Mouse (Mus musculus): Measurements from ENCODE around the gene Bcl2l14. TPM values are rescaled to one million over a fixed set of nuclear protein-coding genes. Genes with fewer than 3 reads are reported as not detected.

Bcl2l14 gene
- polyA plus RNA-seq, 1 experiment from 2014 or later, result not detected

DNA sequence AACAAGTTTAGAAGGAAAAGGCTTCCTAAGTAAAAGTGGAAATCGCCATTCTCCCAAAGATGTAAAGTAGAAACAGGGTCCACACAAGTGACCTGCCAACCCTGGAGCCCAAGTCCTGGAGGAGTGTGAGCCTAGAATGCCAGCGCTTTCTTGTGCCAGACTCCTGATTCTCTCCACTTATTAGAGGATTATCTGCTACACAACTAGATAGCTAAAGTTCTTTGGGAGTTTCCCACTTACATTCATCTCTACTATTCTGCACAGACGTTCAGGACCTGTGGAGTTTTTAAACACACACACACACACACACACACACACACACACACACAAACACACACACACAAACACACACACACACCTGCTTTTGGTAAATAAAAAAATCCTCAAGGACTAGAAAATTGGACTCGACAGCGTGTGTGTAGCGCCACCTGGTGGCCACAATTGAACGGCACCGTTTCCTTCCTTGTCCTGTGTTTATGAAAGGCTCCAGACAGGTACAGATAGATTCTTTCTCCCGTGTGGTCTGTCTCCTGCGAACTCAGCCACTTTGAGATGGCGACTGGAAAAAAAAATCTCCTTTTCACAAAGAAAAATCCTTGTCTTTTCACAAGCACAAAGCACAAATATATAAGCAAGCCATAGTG, 6.7 kb upstream of the Bcl2l14 start:
- no peaks in the 10 kb centered on the region for H3K27me3 ChIP-seq (ENCODE audit: control insufficient read depth, insufficient read depth, low read depth, low read length)
- peak; percentile 66 for ATAC-seq
- H3K27ac ChIP-seq (ENCODE audit: low read length), result no peak overlapping the region
- H3K4me3 ChIP-seq (ENCODE audit: low read depth, low read length), result no peak overlapping the region
- H3K36me3 ChIP-seq (ENCODE audit: control insufficient read depth, insufficient read depth, low read length), result no peaks in the 10 kb centered on the region
- no peak overlapping the region for H3K9ac ChIP-seq (ENCODE audit: low read depth, low read length)
- H3K4me2 ChIP-seq (ENCODE audit: low read length), result no peak overlapping the region
- no peaks in the 10 kb centered on the region for H3K9me3 ChIP-seq (replicated peaks; ENCODE audit: control insufficient read depth, low read length, poor library complexity, severe bottlenecking)
- 22% methylated on average over 11 of the region's 11 CpGs for WGBS
- no peaks in the 10 kb centered on the region for H3K4me1 ChIP-seq (ENCODE audit: control insufficient read depth, insufficient read depth, low read length)

DNA sequence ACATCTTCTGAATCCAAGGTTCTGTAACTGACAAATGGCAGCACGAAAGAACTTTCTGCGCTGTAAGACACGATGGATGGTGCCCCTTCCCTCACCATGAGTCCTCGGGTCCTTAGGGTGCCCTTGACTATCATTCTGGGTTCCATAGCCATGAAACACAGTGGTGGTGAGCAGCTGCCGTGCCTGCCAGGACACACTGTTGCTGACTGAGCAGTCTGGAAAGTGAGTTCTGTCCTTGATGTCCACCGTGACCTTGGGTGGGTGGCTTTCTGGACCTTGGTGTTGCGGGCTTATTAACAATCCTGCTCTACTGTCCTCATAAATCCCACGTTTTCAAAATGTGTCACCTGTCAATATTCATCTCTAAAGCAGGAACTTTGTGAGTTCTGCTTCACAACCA, 6.2 kb upstream of the Bcl2l14 start:
- Histone ChIP-seq H3K4me3 (ENCODE audit: low read depth, low read length) (no peak overlapping the region), H3K36me3 (ENCODE audit: control insufficient read depth, insufficient read depth, low read length) (no peaks in the 10 kb centered on the region), H3K4me1 (ENCODE audit: control insufficient read depth, insufficient read depth, low read length) (no peaks in the 10 kb centered on the region), H3K27ac (ENCODE audit: low read length) (no peak overlapping the region), H3K9ac (ENCODE audit: low read depth, low read length) (no peak overlapping the region), H3K27me3 (ENCODE audit: control insufficient read depth, insufficient read depth, low read depth, low read length) (no peaks in the 10 kb centered on the region), H3K9me3 (replicated peaks; ENCODE audit: control insufficient read depth, low read length, poor library complexity, severe bottlenecking) (no peaks in the 10 kb centered on the region), H3K4me2 (ENCODE audit: low read length) (no peak overlapping the region)
- WGBS, result 75% methylated on average over 8 of the region's 8 CpGs
- ATAC-seq, result no peak

DNA sequence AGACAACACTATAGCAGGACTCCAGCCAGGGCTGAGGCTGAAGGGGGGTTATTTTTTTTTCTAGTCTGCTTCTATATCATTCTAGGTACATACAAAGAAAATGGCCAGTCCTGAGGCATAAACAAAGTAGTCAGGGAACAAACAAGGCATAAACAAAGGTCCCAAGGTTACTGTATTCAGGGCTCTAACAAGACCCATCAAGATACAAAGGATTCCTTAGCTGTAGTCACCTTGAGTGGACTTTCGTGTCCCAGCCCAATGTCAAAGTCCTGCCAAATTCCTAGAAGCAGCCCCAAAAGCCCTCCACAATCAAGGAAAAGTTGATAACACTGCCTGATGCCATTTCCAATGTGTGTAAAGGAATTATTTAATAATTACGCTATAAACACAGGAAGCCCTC, 5.3 kb upstream of the Bcl2l14 start:
- Histone ChIP-seq H3K4me2 (ENCODE audit: low read length) (no peak overlapping the region), H3K4me1 (ENCODE audit: control insufficient read depth, insufficient read depth, low read length) (no peaks in the 10 kb centered on the region), H3K9me3 (replicated peaks; ENCODE audit: control insufficient read depth, low read length, poor library complexity, severe bottlenecking) (no peaks in the 10 kb centered on the region), H3K36me3 (ENCODE audit: control insufficient read depth, insufficient read depth, low read length) (no peaks in the 10 kb centered on the region), H3K9ac (ENCODE audit: low read depth, low read length) (no peak overlapping the region), H3K4me3 (ENCODE audit: low read depth, low read length) (no peak overlapping the region), H3K27me3 (ENCODE audit: control insufficient read depth, insufficient read depth, low read depth, low read length) (no peaks in the 10 kb centered on the region), H3K27ac (ENCODE audit: low read length) (no peak overlapping the region)
- 79% methylated on average over 2 of the region's 2 CpGs for WGBS
- no peak for ATAC-seq

DNA sequence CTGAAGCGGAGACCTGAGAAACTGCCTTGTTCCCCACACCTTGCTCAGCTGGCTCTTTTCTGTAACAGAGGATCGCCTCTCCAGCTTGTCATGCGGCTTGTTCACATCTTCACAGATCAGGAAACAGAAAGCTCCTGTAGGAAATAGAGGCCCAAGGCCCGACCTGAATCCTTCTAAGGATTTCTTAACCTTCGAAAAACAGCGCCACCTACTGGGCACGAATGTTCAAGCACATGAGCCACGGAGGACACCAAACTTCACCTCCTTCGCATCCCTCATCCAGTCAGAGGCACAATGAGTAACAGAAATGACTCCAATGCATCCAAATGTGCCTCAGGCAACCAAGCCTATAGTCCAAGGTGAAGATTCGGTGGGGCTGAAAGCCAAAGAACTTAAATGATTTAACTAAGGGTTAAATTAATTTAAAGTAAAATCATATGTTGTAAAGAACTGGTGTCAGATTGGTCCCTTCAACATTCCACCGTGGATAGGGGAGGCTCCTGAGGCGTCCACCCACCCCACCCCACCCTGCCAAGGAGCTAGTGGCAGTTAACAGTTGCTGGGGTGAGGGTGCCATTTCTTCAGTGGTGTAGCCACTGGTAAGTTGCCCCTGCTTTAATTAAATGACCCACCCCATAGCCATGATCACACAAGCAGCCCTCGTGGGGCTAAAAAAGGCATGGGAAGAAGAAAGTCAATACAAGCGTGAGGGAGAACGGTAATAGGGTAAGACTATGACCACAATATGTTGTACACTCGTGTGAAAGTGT, 7.0 kb downstream of the Bcl2l14 start:
- WGBS, result 45% methylated on average over 16 of the region's 16 CpGs
- no peak for ATAC-seq
- Histone ChIP-seq H3K9me3 (replicated peaks; ENCODE audit: control insufficient read depth, low read length, poor library complexity, severe bottlenecking) (no peaks in the 10 kb centered on the region), H3K9ac (ENCODE audit: low read depth, low read length) (no peak overlapping the region), H3K27me3 (ENCODE audit: control insufficient read depth, insufficient read depth, low read depth, low read length) (no peaks in the 10 kb centered on the region), H3K36me3 (ENCODE audit: control insufficient read depth, insufficient read depth, low read length) (no peaks in the 10 kb centered on the region), H3K4me1 (ENCODE audit: control insufficient read depth, insufficient read depth, low read length) (no peaks in the 10 kb centered on the region), H3K4me3 (ENCODE audit: low read depth, low read length) (no peak overlapping the region), H3K27ac (ENCODE audit: low read length) (no peak overlapping the region), H3K4me2 (ENCODE audit: low read length) (no peak overlapping the region)

DNA sequence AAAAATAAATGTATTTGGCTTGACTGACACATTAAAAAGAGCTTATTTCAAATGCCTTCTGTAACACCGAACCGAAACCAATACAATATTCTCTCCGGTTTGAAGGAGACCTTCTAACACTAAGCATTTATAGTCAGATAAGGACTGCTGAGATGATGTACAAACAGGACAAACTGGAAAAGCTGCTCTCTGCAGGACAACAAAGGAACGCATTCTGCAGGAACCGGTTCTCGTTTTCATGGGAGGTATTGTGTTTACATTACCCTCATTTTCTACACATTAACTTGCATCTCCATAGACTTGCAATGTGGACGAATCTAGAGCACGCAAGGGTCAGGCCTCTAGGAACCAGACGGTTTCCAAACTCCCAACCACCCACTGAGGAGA, 7.6 kb downstream of the Bcl2l14 start:
- WGBS, result 91% methylated on average over 9 of the region's 9 CpGs
- Histone ChIP-seq H3K4me3 (ENCODE audit: low read depth, low read length) (no peak overlapping the region), H3K9me3 (replicated peaks; ENCODE audit: control insufficient read depth, low read length, poor library complexity, severe bottlenecking) (no peaks in the 10 kb centered on the region), H3K36me3 (ENCODE audit: control insufficient read depth, insufficient read depth, low read length) (no peaks in the 10 kb centered on the region), H3K27ac (ENCODE audit: low read length) (no peak overlapping the region), H3K27me3 (ENCODE audit: control insufficient read depth, insufficient read depth, low read depth, low read length) (no peaks in the 10 kb centered on the region), H3K4me2 (ENCODE audit: low read length) (no peak overlapping the region), H3K4me1 (ENCODE audit: control insufficient read depth, insufficient read depth, low read length) (no peaks in the 10 kb centered on the region), H3K9ac (ENCODE audit: low read depth, low read length) (no peak overlapping the region)
- no peak for ATAC-seq

DNA sequence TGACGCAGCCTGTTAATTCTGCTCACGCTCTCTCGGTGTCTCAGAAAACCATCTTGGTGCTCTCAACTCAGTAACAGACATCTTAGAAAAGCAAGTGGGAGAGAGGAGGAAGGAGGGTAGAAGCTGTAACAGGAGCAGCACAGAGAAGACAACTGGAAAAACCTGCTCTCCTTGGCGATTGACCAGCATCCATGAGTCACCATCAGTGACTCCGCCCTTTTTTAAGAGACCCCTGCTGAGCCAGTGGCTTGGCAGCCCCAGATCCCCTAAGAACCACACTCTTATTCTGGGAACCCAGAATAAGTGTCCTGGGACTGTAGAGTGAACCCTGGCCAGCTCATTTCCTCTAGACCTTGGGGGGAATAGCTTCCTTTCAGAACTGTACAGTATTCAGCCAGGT, 11.1 kb downstream of the Bcl2l14 start:
- Histone ChIP-seq H3K27me3 (ENCODE audit: control insufficient read depth, insufficient read depth, low read depth, low read length) (no peaks in the 10 kb centered on the region), H3K9me3 (replicated peaks; ENCODE audit: control insufficient read depth, low read length, poor library complexity, severe bottlenecking) (no peaks in the 10 kb centered on the region), H3K9ac (ENCODE audit: low read depth, low read length) (no peak overlapping the region), H3K36me3 (ENCODE audit: control insufficient read depth, insufficient read depth, low read length) (no peaks in the 10 kb centered on the region), H3K27ac (ENCODE audit: low read length) (no peak overlapping the region), H3K4me3 (ENCODE audit: low read depth, low read length) (no peak overlapping the region), H3K4me2 (ENCODE audit: low read length) (no peak overlapping the region), H3K4me1 (ENCODE audit: control insufficient read depth, insufficient read depth, low read length) (no peaks in the 10 kb centered on the region)
- ATAC-seq, result no peak
- 67% methylated on average over 5 of the region's 5 CpGs for WGBS

DNA sequence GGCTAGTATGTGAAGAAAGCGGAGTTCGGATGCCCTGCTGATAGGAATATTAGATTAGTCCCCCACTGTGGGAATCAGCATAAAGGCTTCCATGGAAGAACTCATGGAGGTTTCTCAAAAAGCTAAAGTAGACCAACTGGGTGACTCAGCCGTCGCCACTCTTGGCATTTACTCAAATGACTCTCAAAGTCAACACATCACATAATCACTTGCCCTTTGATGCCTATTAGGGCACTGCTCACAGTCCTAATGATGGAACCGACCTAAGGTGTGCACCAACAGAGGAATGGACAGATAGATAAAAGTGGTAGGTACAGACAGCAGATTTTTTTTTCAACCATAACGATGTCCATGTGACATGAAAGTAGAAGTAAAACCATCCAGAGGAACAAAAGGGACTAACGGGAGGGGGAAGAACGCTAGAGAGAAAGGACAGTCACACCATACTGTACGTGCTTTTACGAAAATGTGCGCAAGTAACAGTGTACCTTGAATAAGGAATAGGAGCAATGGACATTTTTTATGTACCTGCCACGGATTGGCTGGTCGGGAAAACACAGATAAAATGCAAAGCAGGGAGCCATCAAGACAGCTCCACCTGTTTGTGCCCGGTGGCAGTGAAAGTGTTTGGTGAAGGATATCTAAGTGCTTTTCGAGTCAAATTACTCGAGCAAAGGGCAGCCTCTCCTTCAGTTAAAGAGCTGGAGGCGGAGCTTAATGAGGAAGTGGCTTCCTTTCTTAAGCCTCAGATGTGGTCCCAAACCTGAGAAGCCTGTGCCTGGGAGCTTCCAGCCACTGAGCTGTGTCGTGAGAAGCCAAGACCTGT, 17.8 kb downstream of the Bcl2l14 start:
- Histone ChIP-seq H3K9ac (ENCODE audit: low read depth, low read length) (no peak overlapping the region), H3K9me3 (replicated peaks; ENCODE audit: control insufficient read depth, low read length, poor library complexity, severe bottlenecking) (no peaks in the 10 kb centered on the region), H3K4me3 (ENCODE audit: low read depth, low read length) (no peak overlapping the region), H3K36me3 (ENCODE audit: control insufficient read depth, insufficient read depth, low read length) (no peaks in the 10 kb centered on the region), H3K4me1 (ENCODE audit: control insufficient read depth, insufficient read depth, low read length) (no peaks in the 10 kb centered on the region), H3K27ac (ENCODE audit: low read length) (no peak overlapping the region), H3K4me2 (ENCODE audit: low read length) (no peak overlapping the region), H3K27me3 (ENCODE audit: control insufficient read depth, insufficient read depth, low read depth, low read length) (no peaks in the 10 kb centered on the region)
- ATAC-seq, result no peak
- WGBS, result 64% methylated on average over 18 of the region's 18 CpGs

DNA sequence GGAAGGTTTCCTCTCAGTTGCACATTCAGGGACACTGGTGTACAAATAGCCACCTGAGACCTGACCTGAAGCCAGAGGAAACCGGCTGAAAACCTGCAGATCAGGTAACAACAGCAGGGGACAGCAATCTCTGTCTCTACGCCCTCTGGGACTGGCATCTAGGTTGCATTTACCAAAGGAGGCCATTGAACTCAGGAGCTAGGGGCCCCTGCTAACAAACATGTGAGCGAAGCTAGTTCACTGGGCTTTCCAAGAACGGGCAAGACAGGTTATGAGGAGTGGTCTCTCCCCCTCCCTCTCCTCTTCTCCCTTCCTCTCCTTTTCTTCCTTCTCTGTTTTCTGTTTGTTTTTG, 18.4 kb downstream of the Bcl2l14 start:
- H3K4me2 ChIP-seq (ENCODE audit: low read length), result no peak overlapping the region
- H3K9ac ChIP-seq (ENCODE audit: low read depth, low read length), result no peak overlapping the region
- H3K4me1 ChIP-seq (ENCODE audit: control insufficient read depth, insufficient read depth, low read length), result no peaks in the 10 kb centered on the region
- H3K4me3 ChIP-seq (ENCODE audit: low read depth, low read length), result no peak overlapping the region
- WGBS, result 84% methylated on average over 4 of the region's 4 CpGs
- H3K9me3 ChIP-seq (replicated peaks; ENCODE audit: control insufficient read depth, low read length, poor library complexity, severe bottlenecking), result no peaks in the 10 kb centered on the region
- H3K27ac ChIP-seq (ENCODE audit: low read length), result no peak overlapping the region
- no peaks in the 10 kb centered on the region for H3K36me3 ChIP-seq (ENCODE audit: control insufficient read depth, insufficient read depth, low read length)
- no peak for ATAC-seq
- no peaks in the 10 kb centered on the region for H3K27me3 ChIP-seq (ENCODE audit: control insufficient read depth, insufficient read depth, low read depth, low read length)

DNA sequence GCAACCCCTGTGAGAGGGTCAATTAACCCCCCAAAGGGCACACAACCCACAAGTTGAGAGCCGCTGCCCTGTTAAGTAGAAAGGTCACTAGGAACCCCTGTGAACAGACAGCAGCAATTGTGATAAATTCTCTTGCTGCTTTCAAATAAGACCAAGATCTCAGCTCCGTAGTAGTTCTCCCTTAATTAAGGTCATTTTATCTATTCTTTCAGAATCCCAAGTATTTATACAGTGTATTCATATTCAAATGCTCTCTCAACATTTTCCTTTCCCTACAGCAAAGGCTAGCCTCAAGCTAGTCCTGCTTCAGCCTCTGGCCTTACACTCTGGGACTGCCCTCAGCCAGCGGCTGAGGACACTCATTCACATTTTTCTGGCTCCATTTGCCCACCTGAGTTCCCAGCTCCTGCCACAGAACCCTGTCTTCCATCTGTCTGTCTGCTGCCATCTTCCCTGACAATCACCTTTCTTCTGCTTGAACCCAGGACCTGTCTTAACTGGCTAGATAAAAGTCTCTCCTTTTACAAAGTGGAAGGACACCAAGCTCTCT, 20.5 kb downstream of the Bcl2l14 start:
- Histone ChIP-seq H3K4me3 (ENCODE audit: low read depth, low read length) (no peak overlapping the region), H3K36me3 (ENCODE audit: control insufficient read depth, insufficient read depth, low read length) (no peaks in the 10 kb centered on the region), H3K27me3 (ENCODE audit: control insufficient read depth, insufficient read depth, low read depth, low read length) (no peaks in the 10 kb centered on the region), H3K9me3 (replicated peaks; ENCODE audit: control insufficient read depth, low read length, poor library complexity, severe bottlenecking) (no peaks in the 10 kb centered on the region), H3K9ac (ENCODE audit: low read depth, low read length) (no peak overlapping the region), H3K4me1 (ENCODE audit: control insufficient read depth, insufficient read depth, low read length) (no peaks in the 10 kb centered on the region), H3K4me2 (ENCODE audit: low read length) (no peak overlapping the region), H3K27ac (ENCODE audit: low read length) (no peak overlapping the region)
- ATAC-seq, result no peak
- 52% methylated on average over 3 of the region's 3 CpGs for WGBS
